Mouse (Mus musculus) intestine, embryonic 15.5 days (tissue): Measurements from ENCODE around the gene Tmem160. TPM values are rescaled to one million over a fixed set of nuclear protein-coding genes. Genes with fewer than 3 reads are reported as not detected.

Experiments used
- ATAC-seq: fragments of 200-750 bp; cut with Nextera tagmentation; 2 replicates; pipeline ENCODE4 v1.8.0; 2017; ENCODE audit warnings: moderate TSS enrichment, moderate library complexity
- H3K27ac ChIP-seq: fragments of 300-500 bp; sonication (generic); 2 replicates; pipeline ENCODE4 v1.5.1; 2015; ENCODE audit warnings: mild to moderate bottlenecking, inconsistent platforms
- H3K27me3 ChIP-seq: fragments of 300-500 bp; sonication (generic); replicated peaks from 2 replicates; pipeline ENCODE4 v1.6.1; 2015; ENCODE audit warnings: inconsistent platforms
- H3K36me3 ChIP-seq: fragments of 300-500 bp; sonication (generic); 2 replicates; pipeline ENCODE4 v1.6.1; 2015; ENCODE audit warnings: inconsistent platforms
- H3K4me1 ChIP-seq: fragments of 300-500 bp; sonication (generic); replicated peaks from 2 replicates; pipeline ENCODE4 v1.6.1; 2015; ENCODE audit warnings: inconsistent platforms
- H3K4me2 ChIP-seq: fragments of 300-500 bp; sonication (generic); replicated peaks from 2 replicates; pipeline ENCODE4 v1.6.1; 2015; ENCODE audit warnings: mild to moderate bottlenecking, inconsistent platforms
- H3K4me3 ChIP-seq: fragments of 300-500 bp; sonication (generic); replicated peaks from 2 replicates; pipeline ENCODE4 v1.5.1; 2015; ENCODE audit warnings: inconsistent platforms
- H3K9ac ChIP-seq: fragments of 300-500 bp; sonication (generic); 2 replicates; pipeline ENCODE4 v1.6.1; 2015; ENCODE audit warnings: inconsistent platforms
- H3K9me3 ChIP-seq: fragments of 300-500 bp; sonication (generic); 2 replicates; pipeline ENCODE4 v1.6.1; 2016; ENCODE audit warnings: inconsistent platforms
- WGBS: fragments of 180-500 bp; shearing (Covaris S2); methylation state at CpG from one replicate; pipeline ENCODE4 v1.1.7; 2015; 5-methylcytosine and 5-hydroxymethylcytosine counted together
- polyA plus RNA-seq: library from polyadenylated mRNA; unstranded; fragments of >200 nt; fragmentation: Nextera tagmentation; extraction: Ambion mirVana; gene quantifications from 2 replicates; pipeline ENCODE4 v1.2.1, GENCODE M21; 2015

Gene Tmem160
- 48.9 and 54.8 TPM in 2 replicates for polyA plus RNA-seq

DNA sequence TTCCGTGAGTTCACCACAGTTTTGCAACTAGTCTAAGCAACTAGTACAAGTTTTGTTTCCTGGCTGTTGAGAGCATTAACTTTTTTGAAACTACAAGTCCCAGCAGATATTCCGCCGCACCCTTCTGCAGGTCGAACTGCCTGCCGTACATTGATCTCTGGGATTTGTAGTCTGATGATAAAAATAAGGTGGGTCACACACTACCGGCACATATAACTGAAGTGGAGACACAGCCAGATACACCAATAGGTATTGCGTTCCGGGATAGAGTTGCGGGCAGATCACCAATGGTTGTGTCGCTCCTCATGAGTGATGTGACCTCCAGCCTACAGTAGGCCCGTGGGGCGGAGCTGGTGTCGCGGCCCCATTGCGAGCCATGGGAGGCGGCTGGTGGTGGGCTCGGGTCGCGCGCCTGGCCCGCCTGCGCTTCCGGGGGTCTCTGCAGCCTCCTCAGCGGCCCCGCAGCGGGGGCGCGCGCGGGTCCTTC lies at the start of gene Tmem160:
Gene Tmem160, plus strand, starts transcription at position 193 of the 487 bp plus-strand sequence.
- Histone ChIP-seq H3K36me3 (0 out of 2 replicates have a peak, but pooled peaks cover 4% of the 10 kb centered on the region), H3K27me3 (no peaks in the 10 kb centered on the region), H3K4me1 (peaks cover 10% of the 10 kb centered on the region), H3K4me3 (peak within 1 kb of the TSS; percentile 80), H3K27ac (peak within 1 kb of the TSS; percentile 42; the same call in 1 of the 2 replicates), H3K9me3 (no peaks in the 10 kb centered on the region), H3K9ac (peak within 1 kb of the TSS; percentile 66), H3K4me2 (peak within 1 kb of the TSS; percentile 90)
- peak; percentile 99 for ATAC-seq
- WGBS, result under 1% methylated on average over 30 of the region's 30 CpGs

DNA sequence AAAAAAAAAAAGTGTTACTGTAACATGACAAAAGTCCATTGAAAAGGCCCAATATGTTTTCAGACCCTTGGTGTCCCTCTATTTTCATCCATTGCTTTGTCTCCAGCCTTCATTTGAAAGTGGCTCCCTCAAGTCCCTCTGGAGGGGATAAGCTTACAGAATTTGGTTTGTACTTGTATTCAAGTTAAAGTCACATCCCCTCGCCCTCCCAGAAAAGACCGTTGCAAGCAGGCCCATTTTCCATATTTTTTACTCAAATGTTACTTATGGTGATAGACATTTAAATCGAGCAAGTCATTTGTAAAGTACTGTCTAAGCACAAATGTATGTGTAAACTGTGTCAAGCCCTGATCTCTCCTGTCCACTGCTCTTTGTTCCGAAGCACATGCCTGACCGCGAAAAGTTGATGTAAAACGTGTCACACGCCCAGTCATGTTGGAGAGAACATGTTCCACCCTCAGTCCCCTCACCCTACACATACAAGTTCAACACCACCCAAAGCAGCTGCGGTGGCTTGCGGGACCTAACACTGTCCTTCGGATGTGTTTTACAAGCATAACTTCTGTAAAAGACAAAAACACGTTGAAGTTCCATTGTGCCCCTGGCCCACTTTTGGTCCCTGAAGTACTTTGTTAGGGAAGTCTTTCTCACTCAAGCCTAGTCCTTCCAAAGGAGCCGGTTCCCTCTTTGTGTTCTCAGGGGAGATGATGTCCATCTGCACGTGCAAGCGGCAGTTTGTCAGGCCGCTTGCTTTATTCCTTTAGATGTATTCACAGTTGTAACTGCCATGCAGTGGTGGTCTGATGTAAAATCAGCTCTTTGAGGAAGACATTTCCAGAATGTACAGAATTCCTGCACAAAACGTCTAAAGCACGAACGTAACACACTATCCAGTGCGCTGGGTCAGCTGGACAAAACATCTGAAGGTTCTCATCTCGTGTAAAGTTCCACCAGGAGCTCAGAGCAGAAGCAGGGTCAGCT lies 49.3 kb upstream of the Tmem160 start:
- H3K9me3 ChIP-seq, result no peaks in the 10 kb centered on the region
- H3K9ac ChIP-seq, result peak overlapping the region; percentile 100
- H3K36me3 ChIP-seq, result no peaks in the 10 kb centered on the region
- ATAC-seq, result no peak
- 24% methylated on average over 21 of the region's 21 CpGs for WGBS
- H3K27me3 ChIP-seq, result no peaks in the 10 kb centered on the region
- H3K4me3 ChIP-seq, result peak overlapping the region; percentile 86
- H3K4me1 ChIP-seq, result peaks cover 28% of the 10 kb centered on the region
- peak overlapping the region; percentile 81 for H3K4me2 ChIP-seq
- peak overlapping the region; percentile 100 for H3K27ac ChIP-seq

DNA sequence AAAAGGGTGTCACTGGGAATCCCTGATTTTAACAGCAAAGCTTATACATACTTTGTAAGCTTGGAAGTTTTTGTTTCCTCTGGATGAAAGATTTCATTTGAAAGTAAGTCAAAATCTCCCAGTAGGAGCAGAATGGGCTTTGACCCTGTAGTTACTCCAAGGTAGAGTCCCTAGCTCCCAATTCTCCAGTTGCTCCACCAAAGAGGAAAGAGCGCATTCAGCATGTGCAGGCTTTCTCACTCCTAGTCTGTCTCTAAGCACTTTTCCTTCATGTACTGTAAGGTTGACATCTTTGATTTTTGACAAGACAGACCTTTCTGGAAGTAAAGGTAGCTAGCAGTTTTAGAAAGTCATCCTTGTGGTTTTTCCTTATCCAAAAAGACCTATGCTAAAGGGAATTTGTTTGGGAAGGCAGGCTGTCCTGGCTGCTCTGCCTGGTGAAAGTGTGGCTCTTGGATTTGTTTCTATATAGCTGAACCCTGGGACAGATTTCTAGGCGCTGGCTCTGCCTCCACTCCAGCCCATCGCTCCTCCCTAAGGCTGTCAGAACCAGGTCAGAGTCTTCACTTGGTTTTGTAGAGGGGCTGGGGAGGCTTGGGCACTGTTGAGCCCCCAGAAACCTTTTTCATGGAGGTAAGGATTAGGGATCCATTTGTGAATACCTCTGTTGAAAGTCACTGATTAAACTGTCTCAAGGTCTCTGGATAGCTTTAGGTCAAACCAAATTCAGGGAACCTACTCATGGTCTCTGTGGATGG lies 48.1 kb upstream of the Tmem160 start:
- peak overlapping the region; percentile 94 for H3K27ac ChIP-seq
- H3K4me1 ChIP-seq, result peaks cover 22% of the 10 kb centered on the region
- ATAC-seq, result no peak
- H3K9ac ChIP-seq, result peak overlapping the region; percentile 34; the same call in 1 of the 2 replicates
- 67% methylated on average over 3 of the region's 3 CpGs for WGBS
- no peaks in the 10 kb centered on the region for H3K36me3 ChIP-seq
- H3K9me3 ChIP-seq, result no peaks in the 10 kb centered on the region
- peak overlapping the region; percentile 50 for H3K4me2 ChIP-seq
- no peak overlapping the region for H3K4me3 ChIP-seq
- H3K27me3 ChIP-seq, result no peaks in the 10 kb centered on the region

DNA sequence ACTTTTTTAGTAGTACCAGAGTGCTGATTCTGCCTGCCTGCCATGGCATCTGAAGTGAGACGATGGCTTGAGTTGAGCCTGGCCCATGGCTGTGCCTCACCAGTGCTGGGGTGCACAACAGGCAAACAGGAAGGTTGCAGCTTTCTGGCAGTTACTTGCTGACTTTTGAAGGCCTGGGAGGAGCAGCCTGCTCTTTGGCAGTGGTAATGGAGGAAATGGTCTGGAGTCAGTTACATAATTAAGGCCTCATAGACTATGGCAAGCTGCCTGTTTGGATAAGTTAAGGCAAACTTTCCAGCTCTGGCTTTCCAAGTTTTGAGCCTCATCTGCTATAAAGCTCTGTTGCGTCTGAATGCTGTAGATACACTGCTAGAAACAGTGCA lies 47.5 kb upstream of the Tmem160 start:
- Histone ChIP-seq H3K9me3 (no peaks in the 10 kb centered on the region), H3K27ac (peak overlapping the region; percentile 94), H3K4me2 (peak overlapping the region; percentile 50), H3K36me3 (no peaks in the 10 kb centered on the region), H3K4me1 (peaks cover 22% of the 10 kb centered on the region), H3K9ac (peak overlapping the region; percentile 34; the same call in 1 of the 2 replicates), H3K27me3 (no peaks in the 10 kb centered on the region), H3K4me3 (no peak overlapping the region; the same call in 1 of the 2 replicates)
- 53% methylated on average over 2 of the region's 2 CpGs for WGBS
- no peak for ATAC-seq

DNA sequence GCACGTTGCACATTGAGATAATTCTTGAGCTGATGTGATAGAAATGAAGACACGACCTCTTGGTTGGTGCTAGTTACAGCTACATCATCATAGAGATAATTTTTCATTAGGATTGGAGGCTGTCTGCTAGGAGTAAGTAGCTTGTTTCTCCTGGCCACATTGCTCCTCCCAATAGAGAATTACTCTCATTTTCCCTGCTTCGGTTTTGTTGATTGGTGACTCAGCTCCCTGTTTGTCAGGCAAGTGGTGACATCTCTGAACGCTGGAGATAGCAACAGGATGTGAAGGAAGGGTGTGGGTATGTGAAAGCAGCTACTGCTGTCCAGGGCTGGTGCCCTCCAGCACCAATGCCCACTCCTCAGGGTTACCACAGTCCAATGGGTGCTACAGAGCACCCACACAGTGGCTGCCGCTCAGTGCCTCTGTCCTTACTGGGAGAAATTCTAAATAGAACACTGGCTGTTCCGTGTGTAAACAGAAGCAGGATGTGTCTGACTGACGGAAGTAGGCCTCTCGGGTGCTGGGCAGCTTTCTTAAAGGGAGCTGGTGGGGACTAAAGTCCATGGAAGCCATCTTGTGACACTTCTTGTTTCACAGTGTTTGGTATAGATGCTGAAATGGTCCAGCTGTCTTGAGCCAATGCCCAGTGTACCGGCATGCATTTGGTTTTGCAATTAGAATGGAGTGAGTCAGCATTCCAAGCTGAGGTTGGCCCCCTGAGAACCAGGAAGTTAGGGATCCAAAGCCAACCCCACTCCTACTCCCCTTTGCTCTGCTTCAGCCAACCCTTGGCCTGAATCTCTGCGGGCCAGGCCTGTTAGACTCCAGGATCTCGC lies 46.8 kb upstream of the Tmem160 start:
- Histone ChIP-seq H3K4me3 (peak overlapping the region; percentile 16), H3K9me3 (no peaks in the 10 kb centered on the region), H3K9ac (peak overlapping the region; percentile 26; the same call in 1 of the 2 replicates), H3K27me3 (no peaks in the 10 kb centered on the region), H3K36me3 (no peaks in the 10 kb centered on the region), H3K4me1 (peaks cover 22% of the 10 kb centered on the region), H3K27ac (peak overlapping the region; percentile 94), H3K4me2 (peak overlapping the region; percentile 50)
- 21% methylated on average over 11 of the region's 11 CpGs for WGBS
- peak; percentile 67 for ATAC-seq

DNA sequence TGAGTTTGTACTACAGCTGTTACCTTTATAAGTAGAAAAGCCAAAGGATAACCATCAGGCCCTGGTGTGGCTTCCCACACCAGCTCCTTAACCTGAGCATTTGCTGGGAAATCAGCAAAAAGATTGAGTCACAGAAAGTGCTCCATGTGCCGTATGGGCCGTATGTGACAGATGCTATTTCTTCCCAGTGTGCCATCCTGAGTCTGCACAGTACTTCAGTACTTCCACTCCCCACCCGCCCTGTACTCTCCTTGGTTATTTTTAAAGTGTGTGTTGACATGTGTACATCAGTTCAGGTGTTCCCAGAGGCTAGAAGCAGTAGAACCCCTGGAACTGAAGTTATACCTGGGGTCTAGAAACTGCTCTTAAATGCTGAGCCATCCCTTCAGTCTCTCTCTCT lies 45.6 kb upstream of the Tmem160 start:
- ATAC-seq, result no peak
- Histone ChIP-seq H3K27ac (no peak overlapping the region), H3K9ac (no peak overlapping the region), H3K4me2 (no peak overlapping the region), H3K9me3 (no peaks in the 10 kb centered on the region), H3K4me1 (peaks cover 24% of the 10 kb centered on the region), H3K4me3 (no peak overlapping the region), H3K27me3 (no peaks in the 10 kb centered on the region), H3K36me3 (no peaks in the 10 kb centered on the region)
- 86% methylated on average over 3 of the region's 3 CpGs for WGBS

DNA sequence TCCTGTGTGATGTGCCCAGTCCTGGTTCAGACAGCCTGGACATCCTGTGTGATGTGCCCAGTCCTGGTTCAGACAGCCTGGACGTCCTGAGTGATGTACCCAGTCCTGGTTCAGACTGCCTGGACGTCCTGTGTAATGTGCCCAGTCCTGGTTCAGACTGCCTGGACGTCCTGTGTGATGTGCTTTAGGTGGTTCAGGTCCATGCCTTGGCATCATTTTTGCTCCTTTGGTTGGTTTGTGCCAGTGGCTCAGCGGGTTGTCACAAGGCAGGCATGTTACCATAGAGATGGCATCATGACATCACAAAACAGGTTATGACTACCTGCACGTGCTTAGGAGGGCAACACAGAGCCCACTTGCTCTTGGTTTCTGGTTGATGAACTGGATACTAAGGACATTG lies 41.5 kb upstream of the Tmem160 start:
- ATAC-seq, result no peak
- H3K9me3 ChIP-seq, result no peaks in the 10 kb centered on the region
- H3K4me2 ChIP-seq, result no peak overlapping the region
- no peak overlapping the region for H3K27ac ChIP-seq
- peaks cover 16% of the 10 kb centered on the region for H3K4me1 ChIP-seq
- WGBS, result 84% methylated on average over 5 of the region's 5 CpGs
- no peak overlapping the region for H3K9ac ChIP-seq
- no peaks in the 10 kb centered on the region for H3K27me3 ChIP-seq
- no peak overlapping the region for H3K4me3 ChIP-seq
- H3K36me3 ChIP-seq, result no peaks in the 10 kb centered on the region; the same call in 1 of the 2 replicates

DNA sequence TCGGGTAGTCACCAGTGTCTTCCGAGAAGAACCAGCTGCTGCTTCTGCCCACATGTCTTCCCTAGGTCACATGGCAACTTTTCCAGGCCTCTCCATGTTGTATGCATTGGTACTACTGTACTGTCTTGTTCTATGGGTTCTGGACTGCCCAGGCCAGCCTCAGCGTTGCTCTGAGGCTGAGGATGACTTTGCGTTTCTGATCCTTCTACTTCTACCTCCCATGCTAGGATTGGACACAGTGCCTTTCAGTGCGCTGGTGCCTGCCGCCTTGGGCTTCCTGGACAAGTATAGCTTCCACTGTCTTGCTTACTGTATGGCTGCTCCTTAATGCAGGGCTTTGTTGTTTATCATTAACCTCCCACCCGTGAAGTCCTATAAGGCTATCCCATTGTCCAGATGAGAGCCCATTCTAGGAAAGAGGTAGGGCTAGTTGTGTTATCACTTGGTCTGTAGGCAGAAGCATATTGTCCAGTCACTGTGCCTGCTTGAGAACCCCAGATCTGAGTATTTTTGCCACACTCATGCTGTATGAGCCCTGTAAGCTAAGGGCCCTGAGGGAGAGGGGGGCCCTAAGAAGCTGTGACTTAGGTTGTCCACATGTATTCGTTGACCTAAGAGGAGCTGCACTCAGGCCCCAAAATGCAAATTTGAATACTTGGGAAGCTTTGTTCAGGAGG lies 40.2 kb upstream of the Tmem160 start:
- Histone ChIP-seq H3K4me3 (no peak overlapping the region), H3K4me1 (peaks cover 13% of the 10 kb centered on the region; the same call in 1 of the 2 replicates), H3K27ac (no peak overlapping the region), H3K9me3 (no peaks in the 10 kb centered on the region), H3K9ac (no peak overlapping the region), H3K4me2 (no peak overlapping the region), H3K36me3 (peaks cover 4% of the 10 kb centered on the region), H3K27me3 (no peaks in the 10 kb centered on the region)
- no peak for ATAC-seq
- 82% methylated on average over 8 of the region's 8 CpGs for WGBS

DNA sequence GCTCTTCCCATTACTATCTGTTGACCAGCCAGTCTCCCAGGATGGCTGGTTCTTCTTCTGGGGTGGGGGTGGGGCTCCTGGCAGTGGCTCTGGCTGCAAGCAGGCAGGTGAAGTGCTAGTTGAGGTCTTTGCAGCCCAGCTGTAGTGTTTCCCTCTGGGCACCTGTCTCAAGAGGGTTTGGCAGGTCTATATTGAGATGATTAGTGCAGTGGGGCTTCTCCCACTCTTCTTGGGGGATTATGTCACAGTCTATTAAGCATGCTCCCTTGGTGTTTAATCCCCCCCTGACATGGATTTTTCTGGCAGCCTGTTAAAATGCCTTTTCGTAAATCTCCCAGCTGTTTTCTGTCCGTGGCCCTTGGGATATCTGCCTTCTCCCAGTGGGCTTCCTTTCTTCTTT lies 39.6 kb upstream of the Tmem160 start:
- no peak for ATAC-seq
- WGBS, result 57% methylated on average over 2 of the region's 2 CpGs
- Histone ChIP-seq H3K36me3 (peaks cover 5% of the 10 kb centered on the region), H3K9me3 (no peaks in the 10 kb centered on the region), H3K27ac (no peak overlapping the region), H3K4me2 (no peak overlapping the region), H3K4me1 (peaks cover 13% of the 10 kb centered on the region; the same call in 1 of the 2 replicates), H3K9ac (no peak overlapping the region), H3K4me3 (no peak overlapping the region), H3K27me3 (no peaks in the 10 kb centered on the region)

DNA sequence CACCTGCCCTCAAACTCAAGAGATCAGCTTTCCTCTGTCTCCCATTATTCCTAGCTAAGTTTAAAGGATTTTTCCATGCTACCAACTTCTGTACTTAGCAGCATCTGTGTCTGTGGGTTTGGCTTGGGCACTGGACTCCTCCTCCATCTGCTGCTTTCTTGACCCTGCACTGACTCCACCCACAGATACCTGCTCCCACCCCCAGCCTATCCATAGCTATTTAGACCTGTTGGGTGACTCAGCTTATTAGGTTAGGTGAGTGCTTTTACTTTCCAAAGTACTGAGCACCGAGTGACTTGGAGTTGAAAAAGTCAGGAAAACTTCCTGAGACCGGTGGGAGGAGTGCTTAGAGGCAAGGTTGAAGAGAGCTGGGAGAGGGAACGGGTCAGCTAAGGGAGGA lies 37.2 kb upstream of the Tmem160 start:
- Histone ChIP-seq H3K4me1 (peaks cover 18% of the 10 kb centered on the region), H3K27me3 (no peaks in the 10 kb centered on the region), H3K36me3 (peaks cover 20% of the 10 kb centered on the region), H3K4me3 (no peak overlapping the region), H3K4me2 (no peak overlapping the region), H3K9me3 (no peaks in the 10 kb centered on the region), H3K9ac (no peak overlapping the region), H3K27ac (no peak overlapping the region)
- 68% methylated on average over 3 of the region's 3 CpGs for WGBS
- ATAC-seq, result peak; percentile 86

DNA sequence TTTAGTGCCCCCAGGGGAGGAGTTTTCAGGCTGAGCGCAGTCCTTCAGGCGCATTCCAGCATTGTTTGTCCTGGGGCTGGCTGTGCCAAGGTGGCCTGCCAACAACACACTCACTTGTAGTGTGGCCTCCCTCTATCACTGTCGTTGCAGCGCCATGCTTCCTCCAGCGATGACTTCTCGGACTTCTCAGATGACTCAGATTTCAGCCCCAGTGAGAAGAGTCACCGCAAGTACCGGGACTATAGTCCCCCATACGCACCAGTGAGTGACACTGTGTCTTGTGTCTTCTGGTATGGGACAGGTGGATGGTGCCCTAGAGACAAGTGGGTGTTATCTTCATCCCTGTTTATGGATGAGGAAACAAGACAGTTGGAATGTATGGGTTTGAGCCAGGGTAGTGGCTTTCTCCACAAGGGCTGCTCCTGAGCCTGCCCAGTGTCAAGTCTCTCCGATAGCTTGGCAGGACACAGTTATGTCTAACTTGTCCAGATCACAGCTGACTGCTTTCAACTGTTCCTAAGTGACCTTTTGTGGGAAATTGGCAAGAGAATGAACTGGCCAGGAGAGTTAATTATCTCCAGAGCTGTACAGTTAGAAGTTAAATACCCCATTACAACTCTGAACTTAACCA lies 35.3 kb upstream of the Tmem160 start:
- Histone ChIP-seq H3K4me1 (peaks cover 18% of the 10 kb centered on the region; the same call in 1 of the 2 replicates), H3K27me3 (no peaks in the 10 kb centered on the region), H3K27ac (no peak overlapping the region), H3K4me3 (no peak overlapping the region), H3K9ac (no peak overlapping the region), H3K4me2 (no peak overlapping the region), H3K9me3 (no peaks in the 10 kb centered on the region), H3K36me3 (peaks cover 26% of the 10 kb centered on the region)
- ATAC-seq, result no peak
- 90% methylated on average over 10 of the region's 10 CpGs for WGBS
